Mouse (Mus musculus): ENCODE measurements around the gene Ggta1.
A peak's percentile ranks its signal among the peaks of the same experiment; 100 is the strongest.

Gene Ggta1

DNA sequence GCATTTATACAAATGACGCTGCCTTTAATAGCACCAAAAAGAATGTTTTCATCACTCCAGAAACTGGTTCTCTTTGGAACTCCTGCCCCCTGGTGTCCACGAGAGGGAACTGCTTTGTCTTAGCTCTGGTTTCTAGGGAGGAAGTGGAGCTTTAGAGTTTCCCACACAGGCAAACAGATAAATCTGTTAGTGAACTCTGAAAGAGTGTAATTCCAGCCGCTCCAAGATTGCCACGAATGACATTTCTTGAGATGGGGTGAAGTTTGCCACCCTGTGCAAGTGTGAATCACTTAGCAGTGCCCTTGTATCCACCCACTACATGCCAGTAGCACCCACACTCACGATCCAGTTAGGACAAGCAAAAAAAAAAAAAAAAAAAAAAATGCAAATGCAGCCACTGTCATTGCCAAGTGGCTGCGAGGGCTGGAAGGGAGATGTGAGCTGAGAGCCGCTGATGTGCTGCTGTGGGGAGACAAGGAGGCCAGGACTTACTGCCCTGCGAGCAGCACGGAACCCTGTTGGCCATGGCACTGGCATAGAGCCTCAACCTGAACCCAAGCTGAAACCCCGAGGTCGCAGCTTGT, 65.3 kb downstream of the Ggta1 start:
- peak; percentile 59 to 81 for DNase-seq

- DNase-seq = no peak
These were observed 65.9 kb downstream of the Ggta1 start, which contains the start of gene 4930402F06Rik for GRCm38 (mm10) chr2:35397096-35397495. TSS of gene 4930402F06Rik (minus strand) at chr2:35397175.

- DNase-seq = no peak
These were observed 77.6 kb downstream of the Ggta1 start for GRCm38 (mm10) chr2:35385441-35385871.

DNA sequence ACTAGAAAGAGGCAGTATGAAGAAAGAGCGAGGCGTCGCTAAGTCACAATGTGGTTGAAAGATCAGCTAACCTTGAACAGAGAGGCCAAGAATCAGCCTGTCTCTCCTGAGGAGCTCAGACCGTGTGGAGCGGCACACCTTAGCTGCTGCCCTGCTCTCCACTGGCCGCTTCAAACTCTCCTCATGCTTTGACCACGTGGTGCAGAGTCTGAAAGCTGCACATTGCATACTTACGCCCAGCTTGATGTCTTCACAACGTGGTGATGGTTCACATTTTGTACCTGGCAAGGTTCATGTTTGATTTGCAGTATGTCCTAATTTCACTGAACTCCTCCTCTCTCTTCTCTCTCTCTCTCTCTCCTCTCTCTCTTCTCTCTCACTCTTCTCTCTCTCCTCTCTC, 83.7 kb downstream of the Ggta1 start:
- DNase-seq = no peak

DNA sequence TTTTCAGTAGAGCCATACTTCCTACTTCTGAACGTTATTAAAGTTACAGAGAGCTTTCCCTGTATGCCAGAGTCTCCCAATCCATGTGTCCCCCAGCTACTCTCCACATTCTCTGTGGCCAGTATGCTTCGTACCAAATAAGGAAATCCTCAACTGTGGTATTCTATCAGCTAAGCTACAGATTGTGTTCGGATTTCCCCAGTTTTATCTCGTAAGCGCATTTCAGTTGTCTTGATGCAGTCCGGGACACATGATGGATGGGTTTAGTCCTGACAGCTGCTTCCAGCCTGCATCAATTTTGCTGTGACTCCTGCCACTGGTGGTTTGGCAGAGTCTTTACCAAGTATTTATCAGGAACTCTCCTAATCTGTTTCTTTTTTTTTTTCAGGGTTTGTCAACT, 85.4 kb downstream of the Ggta1 start:
- DNase-seq = no peak

DNA sequence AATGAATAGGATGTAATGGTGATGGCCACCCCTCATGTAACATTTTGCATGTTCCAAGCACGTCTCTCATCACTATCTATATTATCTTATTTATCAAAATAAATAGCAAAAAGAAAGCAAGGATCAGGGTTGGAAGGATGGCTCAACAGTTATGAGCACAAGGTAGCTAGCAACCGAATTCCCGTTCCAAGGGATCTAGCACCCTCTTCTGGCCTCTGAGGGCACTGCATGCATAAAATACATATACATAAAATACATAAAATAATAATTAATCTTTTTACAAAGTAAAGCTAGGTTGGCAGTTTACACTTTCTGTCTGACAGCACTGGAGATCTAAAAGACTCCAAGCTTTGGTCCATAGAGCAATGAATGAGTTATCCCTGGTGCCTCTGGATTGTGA, 90.0 kb downstream of the Ggta1 start:
- peak in 1 of 2 experiments; percentile 43 for DNase-seq

DNA sequence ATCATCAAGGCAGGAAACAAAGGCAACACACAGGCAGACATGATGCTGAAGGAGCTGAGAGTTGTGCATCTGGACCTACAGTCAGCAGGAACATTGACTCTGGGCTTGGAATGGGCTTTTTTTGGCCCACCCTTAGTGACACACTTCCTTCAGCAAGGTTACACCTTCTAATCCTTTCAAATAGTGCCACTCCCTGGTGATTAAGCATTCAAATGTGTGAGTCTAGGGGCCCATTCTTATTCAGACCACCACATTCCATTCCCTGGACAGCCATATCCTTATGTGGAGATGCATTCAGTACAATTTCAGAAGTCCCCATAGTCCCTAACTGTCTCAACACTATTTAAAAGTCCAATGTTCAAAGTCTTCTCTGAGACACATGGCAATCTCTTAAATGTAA, 92.3 kb downstream of the Ggta1 start:
- no peak for DNase-seq

DNA sequence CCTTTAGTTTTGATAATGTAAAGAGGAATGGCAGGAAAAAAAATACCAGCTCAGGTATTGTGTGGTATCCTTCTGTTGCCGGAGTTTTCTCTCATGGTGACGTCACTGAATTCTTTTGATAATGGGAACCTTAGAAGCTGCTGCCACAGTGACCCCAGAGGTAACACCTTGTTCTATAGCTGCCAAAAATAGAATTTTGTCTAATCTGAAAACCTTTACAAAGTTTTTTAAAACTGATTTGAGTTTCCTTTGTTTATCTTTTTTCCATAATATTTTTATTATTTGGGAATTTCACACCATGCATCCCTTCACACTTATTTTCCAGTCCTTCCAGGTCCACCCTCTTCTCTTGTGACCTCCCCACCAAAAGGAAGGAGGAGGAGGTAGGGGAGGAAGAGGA, 95.4 kb downstream of the Ggta1 start, which contains the start of gene 4930568D16Rik:
Gene 4930568D16Rik, minus strand, starts transcription at position 101 of the 400 bp plus-strand sequence.
- DNase-seq = no peak

Data from lung, postnatal 4 days (tissue).